Mouse (Mus musculus) CH12.LX (cell line): ENCODE data around the gene Ndufb10.

Source experiments
- BHLHE40 ChIP-seq: IDR thresholded peaks from 2 replicates; pipeline ENCODE4 v1.6.1; 2011; ENCODE audit warnings: mild to moderate bottlenecking, low read depth, low read length, improper control_type of control experiment
- CTCF ChIP-seq, 2 experiments: IDR thresholded peaks in 1 of 2; conservative IDR thresholded peaks in 1 of 2; 2 replicates each; pipeline ENCODE4 v1.5.1; 2011 to 2012; ENCODE audit warnings: low read depth in 2 of 2, low read length in 2 of 2, improper control_type of control experiment in 1 of 2, inconsistent platforms in 1 of 2, mild to moderate bottlenecking in 1 of 2, moderate library complexity in 1 of 2
- EP300 ChIP-seq: IDR thresholded peaks from 2 replicates; pipeline ENCODE4 v1.6.1; 2011; ENCODE audit warnings: low read length, improper control_type of control experiment
- IRF4 ChIP-seq: IDR thresholded peaks from 2 replicates; pipeline ENCODE4 v1.6.1; 2014; ENCODE audit warnings: low read depth, mild to moderate bottlenecking, inconsistent platforms, low read length, improper control_type of control experiment
- JUND ChIP-seq: conservative IDR thresholded peaks from 2 replicates; pipeline ENCODE4 v1.6.1; 2011; ENCODE audit warnings: low read depth, low read length, improper control_type of control experiment
- MAX ChIP-seq: IDR thresholded peaks from 2 replicates; pipeline ENCODE4 v1.6.1; 2011; ENCODE audit warnings: low read length, improper control_type of control experiment
- MAZ ChIP-seq: IDR thresholded peaks from 2 replicates; pipeline ENCODE4 v1.6.1; 2012; ENCODE audit warnings: low read depth, mild to moderate bottlenecking, inconsistent platforms, low read length, improper control_type of control experiment, moderate library complexity
- PAX5 ChIP-seq: IDR thresholded peaks from 2 replicates; pipeline ENCODE4 v1.6.1; 2012; ENCODE audit warnings: low read length, inconsistent platforms, mixed read lengths
- POLR2A ChIP-seq: IDR thresholded peaks from 2 replicates; pipeline ENCODE4 v1.6.1; 2011; ENCODE audit warnings: low read depth, mild to moderate bottlenecking, improper control_type of control experiment, low read length
- RAD21 ChIP-seq: IDR thresholded peaks from 2 replicates; pipeline ENCODE4 v1.6.1; 2011; ENCODE audit warnings: low read depth, mild to moderate bottlenecking, low read length, improper control_type of control experiment, moderate library complexity
- TCF12 ChIP-seq: IDR thresholded peaks from 2 replicates; pipeline ENCODE4 v1.6.1; 2014; ENCODE audit warnings: low read depth, mild to moderate bottlenecking, inconsistent platforms, low read length, improper control_type of control experiment
- UBTF ChIP-seq: IDR thresholded peaks from 2 replicates; pipeline ENCODE4 v1.6.1; 2012; ENCODE audit warnings: low read depth, mild to moderate bottlenecking, inconsistent platforms, low read length, improper control_type of control experiment, moderate library complexity
- USF1 ChIP-seq: IDR thresholded peaks from 2 replicates; pipeline ENCODE4 v1.6.1; 2014; ENCODE audit warnings: low read depth, mild to moderate bottlenecking, inconsistent platforms, low read length, improper control_type of control experiment

DNA sequence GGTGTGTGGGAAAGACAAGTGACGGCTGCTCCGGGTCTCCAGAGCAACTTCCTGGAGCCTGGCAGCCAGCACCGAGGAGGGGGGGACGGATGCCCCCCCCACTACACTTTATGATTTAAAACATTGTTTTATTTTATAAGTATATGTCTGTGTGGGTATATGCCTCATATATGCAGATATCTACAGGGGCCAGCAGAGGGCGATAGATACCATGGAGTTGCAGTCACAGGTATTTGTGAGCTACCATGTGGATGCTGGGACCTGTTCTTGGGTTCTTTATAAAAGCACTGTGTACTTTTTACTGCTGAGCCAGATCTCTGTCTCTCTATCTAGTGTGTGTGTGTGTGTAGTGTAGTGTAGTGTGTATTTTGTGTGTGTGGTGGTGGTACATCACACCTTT lies 49.0 kb upstream of the Ndufb10 start:
- no peak for TF ChIP-seq MAX
- no peak for TF ChIP-seq POLR2A
- TF ChIP-seq IRF4, result no peak
- TF ChIP-seq JUND, result no peak
- peak in 1 of 2 experiments; percentile 47; a peak in 2 of 4 replicates for TF ChIP-seq CTCF (conservative IDR thresholded peaks at IDR 0.05 in 1 of 2, IDR thresholded peaks at IDR 0.05 in 1 of 2; ENCODE audit: low read depth in 2 of 2, low read length in 2 of 2)
- TF ChIP-seq RAD21, result peak; percentile 34
- no peak for TF ChIP-seq MAZ
- TF ChIP-seq UBTF, result no peak
- TF ChIP-seq PAX5, result no peak
- TF ChIP-seq TCF12, result no peak
- no peak for TF ChIP-seq USF1
- no peak for TF ChIP-seq BHLHE40
- TF ChIP-seq EP300, result no peak
